Mouse (Mus musculus): ENCODE results near the gene Gm49320. TPM values are rescaled to one million over a fixed set of nuclear protein-coding genes. Genes with fewer than 3 reads are reported as not detected.
A peak's percentile ranks its signal among the peaks of the same experiment; 100 is the strongest.

Gm49320 gene
- polyA plus RNA-seq, 1 experiment from 2014 or later = 0.93 TPM

DNA sequence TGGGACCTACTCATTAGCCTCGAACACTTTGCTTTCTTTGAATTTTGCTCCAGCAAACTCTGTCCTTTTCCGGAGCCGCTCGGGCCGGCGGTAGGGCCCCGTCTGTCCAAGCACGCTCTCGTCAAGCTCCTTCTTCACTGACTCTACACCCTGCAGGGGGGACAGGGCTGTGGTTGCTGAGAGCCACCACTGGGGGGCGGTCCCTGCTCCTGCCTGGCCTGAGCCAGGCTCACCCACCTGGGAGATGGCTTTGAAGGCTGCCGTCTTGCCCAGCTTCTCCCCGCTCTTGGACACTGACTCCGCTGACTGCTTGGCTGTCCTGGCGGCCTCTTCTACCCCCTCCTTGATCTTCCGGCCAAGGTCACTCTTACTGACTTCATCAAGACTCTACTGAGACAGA, 29.0 kb downstream of the Gm49320 start:
- no peaks in the 10 kb centered on the region for H3K9me3 ChIP-seq (replicated peaks)
- H3K36me3 ChIP-seq (ENCODE audit: poor library complexity, severe bottlenecking) = peaks cover 96% of the 10 kb centered on the region
- no peaks in the 10 kb centered on the region for H3K4me1 ChIP-seq
- no peak overlapping the region for H3K27ac ChIP-seq
- peak; percentile 70; the same call in 1 of the 2 replicates for ATAC-seq
- H3K4me2 ChIP-seq = no peak overlapping the region
- H3K4me3 ChIP-seq = no peak overlapping the region
- H3K9ac ChIP-seq = no peak overlapping the region
- H3K27me3 ChIP-seq = no peaks in the 10 kb centered on the region
- WGBS = 78% methylated on average over 15 of the region's 15 CpGs

- 92% methylated on average over 6 of the region's 6 CpGs for WGBS
- no peak overlapping the region for H3K27ac ChIP-seq
- H3K36me3 ChIP-seq (ENCODE audit: poor library complexity, severe bottlenecking) = peaks cover 91% of the 10 kb centered on the region
- ATAC-seq = no peak
- H3K4me1 ChIP-seq = peaks cover 4% of the 10 kb centered on the region
- H3K9ac ChIP-seq = no peak overlapping the region
- H3K4me3 ChIP-seq = no peak overlapping the region
- no peaks in the 10 kb centered on the region for H3K9me3 ChIP-seq (replicated peaks)
- no peak overlapping the region for H3K4me2 ChIP-seq
- no peaks in the 10 kb centered on the region for H3K27me3 ChIP-seq
Observed at GRCm38 (mm10) chr8:4269609-4270008, 30.9 kb downstream of the Gm49320 start.

DNA sequence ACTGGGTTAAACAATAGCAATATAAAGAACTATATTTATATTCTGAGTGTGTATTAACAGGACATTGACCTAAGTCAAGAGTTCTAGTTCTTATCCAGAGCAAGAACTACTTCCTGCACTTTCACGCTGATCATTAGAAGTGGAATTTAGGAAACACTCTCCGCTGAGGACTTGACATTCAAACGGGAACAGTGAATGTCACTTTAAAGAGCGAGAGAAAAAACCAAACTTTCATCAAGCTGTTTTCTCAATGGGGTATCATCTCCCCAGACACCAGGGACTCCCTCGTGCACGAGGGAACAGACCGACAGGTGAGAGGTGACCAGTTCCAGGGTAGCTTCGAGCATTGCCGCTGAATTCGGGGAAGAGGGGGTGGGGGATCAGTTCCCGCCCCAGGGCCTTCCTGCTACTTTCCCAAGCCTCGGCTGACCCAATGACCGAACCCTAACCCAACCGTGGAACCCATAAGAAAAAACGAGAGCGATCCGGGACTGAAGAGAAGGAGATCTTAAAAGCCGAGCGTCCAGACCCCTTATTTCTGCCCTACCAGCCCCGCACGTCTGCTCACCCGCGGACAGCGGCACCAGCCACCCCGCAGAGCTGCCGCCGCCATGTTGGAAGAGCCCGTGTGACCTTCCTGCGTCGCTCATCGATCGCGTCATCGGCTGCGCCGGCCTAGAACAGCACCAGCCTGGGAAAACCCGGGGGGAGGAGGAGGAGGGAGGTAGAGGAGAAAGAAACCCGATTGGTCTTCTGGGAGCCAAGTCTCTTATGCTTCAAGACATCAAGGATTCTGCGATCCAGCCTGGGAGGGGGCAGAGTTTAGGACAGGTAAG, 36.8 kb downstream of the Gm49320 start, which contains the start of gene Timm44:
TSS of gene Timm44 (minus strand) at position 639 of the 836 bp plus-strand sequence.
- peak within 1 kb of the TSS; percentile 73 for H3K27ac ChIP-seq
- WGBS = under 1% methylated on average over 39 of the region's 39 CpGs
- no peaks in the 10 kb centered on the region for H3K27me3 ChIP-seq
- no peaks in the 10 kb centered on the region for H3K9me3 ChIP-seq (replicated peaks)
- peaks cover 33% of the 10 kb centered on the region for H3K36me3 ChIP-seq (ENCODE audit: poor library complexity, severe bottlenecking)
- ATAC-seq = peak; percentile 98
- H3K9ac ChIP-seq = peak within 1 kb of the TSS; percentile 86
- peak within 1 kb of the TSS; percentile 81 for H3K4me2 ChIP-seq
- H3K4me1 ChIP-seq = peaks cover 12% of the 10 kb centered on the region
- peak within 1 kb of the TSS; percentile 81 for H3K4me3 ChIP-seq

- peak overlapping the region; percentile 86 for H3K9ac ChIP-seq
Observed at GRCm38 (mm10) chr8:4276111-4276465, 37.4 kb downstream of the Gm49320 start.

GRCm38 (mm10) chr8:4292738-4293137, 54.1 kb downstream of the Gm49320 start:
- ATAC-seq = no peak
- Histone ChIP-seq H3K9me3 (replicated peaks) (no peaks in the 10 kb centered on the region), H3K4me2 (no peak overlapping the region), H3K27me3 (no peaks in the 10 kb centered on the region), H3K36me3 (ENCODE audit: poor library complexity, severe bottlenecking) (peaks cover 90% of the 10 kb centered on the region), H3K4me1 (no peaks in the 10 kb centered on the region), H3K4me3 (no peak overlapping the region), H3K27ac (no peak overlapping the region), H3K9ac (no peak overlapping the region)
- 87% methylated on average over 5 of the region's 5 CpGs for WGBS

More at GRCm38 (mm10) chr8:4276111-4276465, 37.4 kb downstream of the Gm49320 start:
- WGBS = 30% methylated on average over 9 of the region's 9 CpGs
- peak overlapping the region; percentile 81 for H3K4me2 ChIP-seq
- H3K36me3 ChIP-seq (ENCODE audit: poor library complexity, severe bottlenecking) = peaks cover 28% of the 10 kb centered on the region
- H3K27ac ChIP-seq = peak overlapping the region; percentile 73
- no peaks in the 10 kb centered on the region for H3K27me3 ChIP-seq
- peaks cover 12% of the 10 kb centered on the region for H3K4me1 ChIP-seq
- H3K4me3 ChIP-seq = peak overlapping the region; percentile 81
- no peaks in the 10 kb centered on the region for H3K9me3 ChIP-seq (replicated peaks)
- no peak; the same call in 1 of the 2 replicates for ATAC-seq

- Histone ChIP-seq H3K9ac (no peak overlapping the region), H3K27me3 (no peaks in the 10 kb centered on the region), H3K36me3 (ENCODE audit: poor library complexity, severe bottlenecking) (peaks cover 96% of the 10 kb centered on the region), H3K4me2 (no peak overlapping the region), H3K27ac (no peak overlapping the region), H3K4me1 (no peaks in the 10 kb centered on the region), H3K4me3 (no peak overlapping the region), H3K9me3 (replicated peaks) (no peaks in the 10 kb centered on the region)
- ATAC-seq = no peak
- 95% methylated on average over 4 of the region's 4 CpGs for WGBS
Observed at GRCm38 (mm10) chr8:4297822-4298221, 59.2 kb downstream of the Gm49320 start.

Other genes starting within 250 kb of the Gm49320 start
- gene Cd209f, start 133.0 kb upstream of the Gm49320 start, polyA plus RNA-seq (2015; fragmentation: Nextera tagmentation; extraction: Ambion mirVana) = not detected in 2 replicates
- not detected in 2 replicates for gene Cd209g, start 104.8 kb upstream of the Gm49320 start, polyA plus RNA-seq (2015; fragmentation: Nextera tagmentation; extraction: Ambion mirVana)
- gene Evi5l, start 72.3 kb upstream of the Gm49320 start, polyA plus RNA-seq (2015; fragmentation: Nextera tagmentation; extraction: Ambion mirVana) = 57.7 and 62.7 TPM in 2 replicates
- gene Prr36, start 21.4 kb upstream of the Gm49320 start, polyA plus RNA-seq (2015; fragmentation: Nextera tagmentation; extraction: Ambion mirVana) = 33.2 and 36.0 TPM in 2 replicates
- gene Lrrc8e, start 12.0 kb upstream of the Gm49320 start, polyA plus RNA-seq (2015; fragmentation: Nextera tagmentation; extraction: Ambion mirVana) = 0.14 TPM in 1 of 2 replicates, not detected in the other
- 24.6 and 28.6 TPM in 2 replicates for gene Map2k7, start 125 bp upstream of the Gm49320 start, polyA plus RNA-seq (2015; fragmentation: Nextera tagmentation; extraction: Ambion mirVana)
- 4.1 and 5.6 TPM in 2 replicates for gene Tgfbr3l, start 9.3 kb downstream of the Gm49320 start, polyA plus RNA-seq (2015; fragmentation: Nextera tagmentation; extraction: Ambion mirVana)
- 63.8 and 72.7 TPM in 2 replicates for gene Snapc2, start 14.2 kb downstream of the Gm49320 start, polyA plus RNA-seq (2015; fragmentation: Nextera tagmentation; extraction: Ambion mirVana)
- 272 and 274 TPM in 2 replicates for gene Ctxn1, start 20.4 kb downstream of the Gm49320 start, polyA plus RNA-seq (2015; fragmentation: Nextera tagmentation; extraction: Ambion mirVana)
- 44.5 and 47.9 TPM in 2 replicates for gene Timm44, start 37.0 kb downstream of the Gm49320 start, polyA plus RNA-seq (2015; fragmentation: Nextera tagmentation; extraction: Ambion mirVana)
- gene Ccl25, start 86.3 kb downstream of the Gm49320 start, polyA plus RNA-seq (2015; fragmentation: Nextera tagmentation; extraction: Ambion mirVana) = 24.3 and 24.8 TPM in 2 replicates
- gene Elavl1, start 86.5 kb downstream of the Gm49320 start, polyA plus RNA-seq (2015; fragmentation: Nextera tagmentation; extraction: Ambion mirVana) = 199 and 215 TPM in 2 replicates